Mouse (Mus musculus): ENCODE results near the gene Eepd1. TPM values are rescaled to one million over a fixed set of nuclear protein-coding genes. Genes with fewer than 3 reads are reported as not detected.

Gene Eepd1
- polyA plus RNA-seq, 1 experiment from 2014 or later: 12.4 TPM

DNA sequence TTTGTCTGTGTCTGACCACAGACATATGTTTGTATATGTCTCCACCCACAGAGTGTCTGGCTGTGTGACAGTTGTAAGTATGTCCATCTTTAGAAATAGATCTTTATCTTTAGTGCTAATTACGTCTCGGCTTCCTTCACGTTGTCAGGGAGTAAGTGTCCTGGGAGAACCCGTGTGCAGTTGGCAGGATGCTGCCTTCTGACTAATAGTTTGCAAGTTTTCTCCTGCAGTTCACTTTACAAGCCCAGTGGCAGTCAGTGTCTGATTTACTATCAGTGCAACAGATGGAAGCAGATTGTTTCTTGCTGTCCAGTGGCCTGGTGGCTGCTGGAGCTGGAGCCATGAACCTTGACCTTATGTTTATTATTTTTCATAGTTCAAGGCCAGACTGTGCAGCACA lies 17.4 kb downstream of the Eepd1 start:
- Histone ChIP-seq H3K4me1 (replicated peaks; ENCODE audit: control insufficient read depth, insufficient read depth, low read length) (no peaks in the 10 kb centered on the region; the same call in 1 of the 2 replicates), H3K9ac (replicated peaks; ENCODE audit: low read depth, low read length) (no peak overlapping the region), H3K27ac (ENCODE audit: low read length) (no peak overlapping the region), H3K9me3 (ENCODE audit: control insufficient read depth, low read length) (no peaks in the 10 kb centered on the region), H3K4me2 (ENCODE audit: low read length) (no peak overlapping the region), H3K27me3 (replicated peaks; ENCODE audit: control insufficient read depth, insufficient read depth, low read length) (no peaks in the 10 kb centered on the region), H3K36me3 (ENCODE audit: control insufficient read depth, insufficient read depth) (no peaks in the 10 kb centered on the region), H3K4me3 (replicated peaks; ENCODE audit: low read length) (no peak overlapping the region)
- WGBS: 67% methylated on average over 4 of the region's 4 CpGs
- ATAC-seq: no peak

DNA sequence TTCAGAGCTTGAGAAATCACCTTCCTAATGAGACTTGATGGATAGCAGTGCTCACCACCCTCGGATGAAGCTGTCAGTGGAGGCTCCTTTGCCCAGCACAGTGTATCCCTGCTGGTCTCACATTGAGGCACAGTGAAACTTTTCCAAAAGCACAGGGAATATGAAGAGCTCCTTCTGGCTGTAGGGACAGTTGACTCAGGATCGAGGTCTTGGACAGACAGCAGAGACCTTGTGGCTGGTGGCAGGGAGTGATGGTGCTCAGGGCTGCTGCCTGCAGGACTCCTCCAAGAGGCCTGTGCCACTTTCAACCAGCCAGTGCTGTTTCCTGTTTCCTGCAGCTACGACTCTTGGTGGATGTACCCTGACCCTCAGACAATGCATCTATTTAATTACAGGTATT lies 18.0 kb downstream of the Eepd1 start:
- Histone ChIP-seq H3K9ac (replicated peaks; ENCODE audit: low read depth, low read length) (no peak overlapping the region), H3K9me3 (ENCODE audit: control insufficient read depth, low read length) (no peaks in the 10 kb centered on the region), H3K4me3 (replicated peaks; ENCODE audit: low read length) (no peak overlapping the region), H3K27me3 (replicated peaks; ENCODE audit: control insufficient read depth, insufficient read depth, low read length) (no peaks in the 10 kb centered on the region), H3K4me1 (replicated peaks; ENCODE audit: control insufficient read depth, insufficient read depth, low read length) (peaks cover 3% of the 10 kb centered on the region), H3K27ac (ENCODE audit: low read length) (no peak overlapping the region), H3K4me2 (ENCODE audit: low read length) (no peak overlapping the region), H3K36me3 (ENCODE audit: control insufficient read depth, insufficient read depth) (no peaks in the 10 kb centered on the region)
- ATAC-seq: no peak
- 73% methylated on average over 3 of the region's 3 CpGs for WGBS

- H3K4me2 ChIP-seq (ENCODE audit: low read length): no peak overlapping the region
- WGBS: 80% methylated on average over 2 of the region's 2 CpGs
- H3K36me3 ChIP-seq (ENCODE audit: control insufficient read depth, insufficient read depth): no peaks in the 10 kb centered on the region
- no peaks in the 10 kb centered on the region for H3K27me3 ChIP-seq (replicated peaks; ENCODE audit: control insufficient read depth, insufficient read depth, low read length)
- no peak for ATAC-seq
- no peak overlapping the region for H3K4me3 ChIP-seq (replicated peaks; ENCODE audit: low read length)
- H3K4me1 ChIP-seq (replicated peaks; ENCODE audit: control insufficient read depth, insufficient read depth, low read length): peaks cover 10% of the 10 kb centered on the region
- H3K27ac ChIP-seq (ENCODE audit: low read length): no peak overlapping the region
- H3K9me3 ChIP-seq (ENCODE audit: control insufficient read depth, low read length): no peaks in the 10 kb centered on the region
- no peak overlapping the region for H3K9ac ChIP-seq (replicated peaks; ENCODE audit: low read depth, low read length)
These were observed 18.7 kb downstream of the Eepd1 start for GRCm38 (mm10) chr9:25500031-25500430.

DNA sequence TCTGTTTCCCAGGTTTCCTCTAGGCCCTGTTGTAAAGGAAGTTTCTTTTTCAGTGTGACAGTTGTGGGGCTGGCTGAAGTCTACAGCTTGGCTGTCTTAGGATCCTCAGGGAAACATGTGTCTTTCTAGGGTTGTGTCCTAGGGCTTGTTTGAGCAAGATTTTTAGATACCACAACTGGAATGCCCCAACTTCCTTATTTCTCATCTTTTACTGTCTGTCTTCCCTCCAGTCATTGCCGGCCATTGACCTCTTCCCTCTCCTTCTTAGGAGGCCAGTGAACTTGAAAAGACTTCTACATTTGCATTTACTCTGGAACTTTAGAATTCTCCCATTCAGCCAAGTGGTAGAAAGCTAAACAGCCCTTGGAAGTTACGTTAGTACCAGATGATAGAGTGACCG lies 27.5 kb downstream of the Eepd1 start:
- Histone ChIP-seq H3K27ac (ENCODE audit: low read length) (no peak overlapping the region), H3K9ac (replicated peaks; ENCODE audit: low read depth, low read length) (no peak overlapping the region), H3K36me3 (ENCODE audit: control insufficient read depth, insufficient read depth) (no peaks in the 10 kb centered on the region), H3K4me3 (replicated peaks; ENCODE audit: low read length) (no peak overlapping the region), H3K4me2 (ENCODE audit: low read length) (no peak overlapping the region), H3K27me3 (replicated peaks; ENCODE audit: control insufficient read depth, insufficient read depth, low read length) (no peaks in the 10 kb centered on the region), H3K4me1 (replicated peaks; ENCODE audit: control insufficient read depth, insufficient read depth, low read length) (peaks cover 22% of the 10 kb centered on the region), H3K9me3 (ENCODE audit: control insufficient read depth, low read length) (no peaks in the 10 kb centered on the region)
- no peak for ATAC-seq
- WGBS: 89% methylated on average over 3 of the region's 3 CpGs

- Histone ChIP-seq H3K27me3 (replicated peaks; ENCODE audit: control insufficient read depth, insufficient read depth, low read length) (no peaks in the 10 kb centered on the region), H3K4me2 (ENCODE audit: low read length) (no peak overlapping the region), H3K27ac (ENCODE audit: low read length) (no peak overlapping the region), H3K9me3 (ENCODE audit: control insufficient read depth, low read length) (no peaks in the 10 kb centered on the region), H3K9ac (replicated peaks; ENCODE audit: low read depth, low read length) (no peak overlapping the region), H3K4me1 (replicated peaks; ENCODE audit: control insufficient read depth, insufficient read depth, low read length) (peaks cover 8% of the 10 kb centered on the region), H3K4me3 (replicated peaks; ENCODE audit: low read length) (no peak overlapping the region), H3K36me3 (ENCODE audit: control insufficient read depth, insufficient read depth) (no peaks in the 10 kb centered on the region)
- ATAC-seq: no peak
- 85% methylated on average over 11 of the region's 11 CpGs for WGBS
These were observed 29.2 kb downstream of the Eepd1 start for GRCm38 (mm10) chr9:25510572-25510971.

- no peak for ATAC-seq
- no peak overlapping the region for H3K9ac ChIP-seq (replicated peaks; ENCODE audit: low read depth, low read length)
- no peak overlapping the region for H3K4me3 ChIP-seq (replicated peaks; ENCODE audit: low read length)
- no peaks in the 10 kb centered on the region for H3K36me3 ChIP-seq (ENCODE audit: control insufficient read depth, insufficient read depth)
- no peak overlapping the region for H3K27ac ChIP-seq (ENCODE audit: low read length)
- no peak overlapping the region for H3K4me2 ChIP-seq (ENCODE audit: low read length)
- H3K27me3 ChIP-seq (replicated peaks; ENCODE audit: control insufficient read depth, insufficient read depth, low read length): no peaks in the 10 kb centered on the region
- 50% methylated on average over 2 of the region's 2 CpGs for WGBS
- peaks cover 8% of the 10 kb centered on the region for H3K4me1 ChIP-seq (replicated peaks; ENCODE audit: control insufficient read depth, insufficient read depth, low read length)
- H3K9me3 ChIP-seq (ENCODE audit: control insufficient read depth, low read length): no peaks in the 10 kb centered on the region
These were observed 31.7 kb downstream of the Eepd1 start for GRCm38 (mm10) chr9:25513050-25513449.

DNA sequence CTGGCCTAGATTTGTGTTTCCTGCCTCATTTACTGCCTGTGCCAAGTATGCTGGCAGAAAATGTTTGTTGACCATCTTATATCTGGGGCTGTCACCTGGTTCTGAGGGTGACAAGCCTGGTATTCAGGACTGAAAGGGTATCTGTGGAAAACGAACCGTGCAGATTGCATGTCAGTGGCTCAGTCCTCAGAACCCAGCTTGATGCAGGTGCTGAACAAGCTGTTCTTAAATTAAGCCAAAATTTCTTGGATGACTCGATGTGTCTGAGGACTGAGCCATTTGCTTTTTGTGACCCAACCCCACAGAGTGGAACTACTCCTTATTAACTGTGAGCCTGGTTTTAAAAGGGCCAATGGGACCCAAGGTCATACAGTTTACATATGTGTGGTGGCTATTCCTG lies 32.2 kb downstream of the Eepd1 start:
- H3K4me1 ChIP-seq (replicated peaks; ENCODE audit: control insufficient read depth, insufficient read depth, low read length): peaks cover 8% of the 10 kb centered on the region
- no peaks in the 10 kb centered on the region for H3K27me3 ChIP-seq (replicated peaks; ENCODE audit: control insufficient read depth, insufficient read depth, low read length)
- no peak for ATAC-seq
- WGBS: 63% methylated on average over 3 of the region's 3 CpGs
- H3K27ac ChIP-seq (ENCODE audit: low read length): no peak overlapping the region
- H3K36me3 ChIP-seq (ENCODE audit: control insufficient read depth, insufficient read depth): no peaks in the 10 kb centered on the region
- H3K4me3 ChIP-seq (replicated peaks; ENCODE audit: low read length): no peak overlapping the region
- no peak overlapping the region for H3K4me2 ChIP-seq (ENCODE audit: low read length)
- H3K9me3 ChIP-seq (ENCODE audit: control insufficient read depth, low read length): no peaks in the 10 kb centered on the region
- no peak overlapping the region for H3K9ac ChIP-seq (replicated peaks; ENCODE audit: low read depth, low read length)

- no peak overlapping the region for H3K27ac ChIP-seq (ENCODE audit: low read length)
- no peaks in the 10 kb centered on the region for H3K9me3 ChIP-seq (ENCODE audit: control insufficient read depth, low read length)
- no peak overlapping the region for H3K4me2 ChIP-seq (ENCODE audit: low read length)
- ATAC-seq: no peak
- no peaks in the 10 kb centered on the region for H3K27me3 ChIP-seq (replicated peaks; ENCODE audit: control insufficient read depth, insufficient read depth, low read length)
- no peaks in the 10 kb centered on the region for H3K36me3 ChIP-seq (ENCODE audit: control insufficient read depth, insufficient read depth)
- H3K4me1 ChIP-seq (replicated peaks; ENCODE audit: control insufficient read depth, insufficient read depth, low read length): peaks cover 13% of the 10 kb centered on the region
- WGBS: 87% methylated on average over 7 of the region's 7 CpGs
- no peak overlapping the region for H3K4me3 ChIP-seq (replicated peaks; ENCODE audit: low read length)
- no peak overlapping the region for H3K9ac ChIP-seq (replicated peaks; ENCODE audit: low read depth, low read length)
These were observed 35.3 kb downstream of the Eepd1 start for GRCm38 (mm10) chr9:25516640-25517039.

- Histone ChIP-seq H3K27me3 (replicated peaks; ENCODE audit: control insufficient read depth, insufficient read depth, low read length) (no peaks in the 10 kb centered on the region), H3K27ac (ENCODE audit: low read length) (no peak overlapping the region), H3K9me3 (ENCODE audit: control insufficient read depth, low read length) (no peaks in the 10 kb centered on the region), H3K9ac (replicated peaks; ENCODE audit: low read depth, low read length) (no peak overlapping the region), H3K36me3 (ENCODE audit: control insufficient read depth, insufficient read depth) (no peaks in the 10 kb centered on the region), H3K4me3 (replicated peaks; ENCODE audit: low read length) (no peak overlapping the region), H3K4me1 (replicated peaks; ENCODE audit: control insufficient read depth, insufficient read depth, low read length) (peaks cover 11% of the 10 kb centered on the region), H3K4me2 (ENCODE audit: low read length) (no peak overlapping the region)
- ATAC-seq: no peak
- WGBS: 70% methylated on average over 4 of the region's 4 CpGs
These were observed 36.6 kb downstream of the Eepd1 start for GRCm38 (mm10) chr9:25517982-25518381.

- Histone ChIP-seq H3K9ac (replicated peaks; ENCODE audit: low read depth, low read length) (no peak overlapping the region), H3K9me3 (ENCODE audit: control insufficient read depth, low read length) (no peaks in the 10 kb centered on the region), H3K4me1 (replicated peaks; ENCODE audit: control insufficient read depth, insufficient read depth, low read length) (peaks cover 5% of the 10 kb centered on the region; the same call in 1 of the 2 replicates), H3K27me3 (replicated peaks; ENCODE audit: control insufficient read depth, insufficient read depth, low read length) (no peaks in the 10 kb centered on the region), H3K27ac (ENCODE audit: low read length) (no peak overlapping the region), H3K4me2 (ENCODE audit: low read length) (no peak overlapping the region), H3K4me3 (replicated peaks; ENCODE audit: low read length) (no peak overlapping the region), H3K36me3 (ENCODE audit: control insufficient read depth, insufficient read depth) (no peaks in the 10 kb centered on the region)
- WGBS: 57% methylated on average over 6 of the region's 6 CpGs
- no peak for ATAC-seq
These were observed 37.8 kb downstream of the Eepd1 start for GRCm38 (mm10) chr9:25519193-25519592.
